Mouse (Mus musculus) brain, adult 2 months (tissue): ENCODE measurements at regions not wholly inside any gene's neighbourhood (a gene's known extent, or its start where the extent isn't known, plus 50 kb on each side); places are given as distances from the start of the nearest gene placed in this dataset.

Experiments used
- DNase-seq: peaks from one replicate; pipeline ENCODE4 v3.0.0; 2011; ENCODE audit warnings: low read depth, low spot score

DNA sequence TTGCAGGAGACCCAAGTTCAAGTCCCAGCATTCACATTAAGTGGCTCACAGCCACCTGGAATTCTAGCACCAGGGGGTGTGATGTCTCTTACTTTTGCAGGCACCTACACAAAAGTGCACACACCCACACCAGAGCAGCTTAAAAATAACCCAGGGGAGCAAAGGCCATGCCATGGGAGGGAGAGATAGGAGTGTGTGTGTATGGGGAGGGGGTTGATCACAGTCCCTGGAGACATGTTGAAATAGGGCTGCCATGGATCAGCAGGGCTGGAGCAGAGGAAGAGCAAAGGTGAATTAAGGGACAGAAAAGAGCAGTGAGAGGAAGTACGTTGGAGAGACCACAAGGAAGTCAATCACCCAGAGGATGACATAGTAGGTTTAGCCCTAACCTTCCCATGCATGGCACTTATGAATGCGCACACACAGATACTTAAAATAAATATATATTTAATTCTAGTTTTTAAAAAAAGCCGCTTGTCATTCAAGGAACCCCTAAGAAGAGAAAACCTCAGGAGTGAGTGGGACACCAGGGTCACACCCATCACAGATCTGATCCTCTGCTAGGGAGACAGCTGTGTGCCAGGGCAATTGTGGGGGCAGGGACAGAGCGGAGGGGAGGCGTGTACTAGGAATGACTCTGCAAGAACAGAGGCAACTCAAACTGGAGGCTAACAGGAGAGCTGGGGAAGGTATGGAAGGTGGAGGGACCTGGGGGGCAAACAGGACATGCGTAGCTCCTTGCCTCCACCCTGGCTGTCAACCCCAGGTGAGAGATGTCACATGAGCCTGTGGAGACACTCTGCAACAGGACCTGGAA is 189.5 kb upstream of the Rybp start:
- no peak for DNase-seq

DNA sequence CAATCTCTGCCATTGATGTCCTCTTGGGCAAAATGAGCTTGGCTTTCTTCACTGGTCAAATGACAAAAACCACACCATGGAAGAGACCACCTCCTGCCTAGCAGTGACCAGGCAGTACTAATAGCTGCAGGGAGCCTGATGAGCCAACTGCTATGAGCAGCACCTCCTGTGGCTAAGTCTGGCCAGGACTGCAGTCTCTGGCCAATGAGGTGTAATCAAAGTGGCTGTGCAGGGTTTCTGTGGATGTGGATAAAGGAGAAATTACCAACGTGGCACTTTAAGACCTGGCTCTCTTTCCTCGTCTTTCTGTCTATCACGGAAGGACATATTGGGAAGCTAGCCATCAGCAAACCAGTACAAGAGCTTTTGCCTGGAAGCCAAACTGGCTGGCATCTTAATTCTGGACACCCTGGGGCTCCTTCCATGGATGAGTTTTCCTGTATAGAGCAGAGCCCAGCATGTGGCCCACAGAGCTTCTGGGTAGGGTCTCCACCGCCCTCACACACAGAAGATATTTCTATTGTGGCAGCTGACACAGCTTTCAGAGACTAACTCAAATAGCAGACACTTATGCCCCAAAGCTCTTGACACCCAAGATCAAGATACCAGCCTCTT is 188.2 kb upstream of the Rybp start:
- DNase-seq = peak; percentile 64

DNA sequence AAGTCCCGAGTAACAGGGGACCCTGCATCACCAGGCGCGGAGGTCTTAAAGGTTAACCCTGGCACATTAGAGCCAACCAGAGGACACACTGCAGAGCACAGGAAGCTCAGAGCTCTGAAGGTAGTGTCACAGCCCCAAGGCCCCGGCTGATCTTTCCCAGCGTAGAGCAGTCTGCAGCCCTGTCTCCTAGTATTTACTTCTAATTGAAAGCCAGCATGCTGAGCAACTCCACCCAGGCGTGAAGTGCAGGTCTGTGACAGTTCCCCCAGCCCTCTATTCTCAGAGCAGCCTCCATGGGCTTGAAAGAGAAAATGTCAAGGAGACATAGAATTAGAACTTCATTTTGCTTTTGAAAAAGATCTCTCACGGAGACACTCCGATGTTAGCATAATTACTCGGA is 187.0 kb upstream of the Rybp start:
- no peak for DNase-seq

- DNase-seq = no peak
Measured at GRCm38 (mm10) chr6:100470071-100470470, 182.8 kb upstream of the Rybp start.

DNA sequence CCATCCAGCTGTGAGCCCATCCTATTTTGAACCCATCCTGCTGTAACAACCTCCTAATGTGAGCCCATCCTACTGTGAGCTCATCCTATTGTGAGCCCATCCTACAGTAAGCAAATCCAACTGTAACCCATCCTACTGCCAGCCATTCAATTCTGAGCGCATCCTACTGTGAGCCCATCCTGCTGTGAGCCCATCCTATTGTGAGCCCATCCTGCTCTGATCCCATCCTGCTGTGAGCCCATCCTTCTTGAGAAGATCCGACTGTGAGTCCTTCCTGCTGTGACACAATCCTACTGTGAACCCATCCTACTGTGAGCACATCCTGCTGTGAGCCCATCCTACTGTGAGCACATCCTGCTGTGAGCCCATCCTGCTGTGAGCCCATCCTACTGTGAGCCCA is 175.5 kb upstream of the Rybp start:
- DNase-seq = no peak

GRCm38 (mm10) chr6:100453401-100453800 is 166.1 kb upstream of the Rybp start:
- no peak for DNase-seq

DNA sequence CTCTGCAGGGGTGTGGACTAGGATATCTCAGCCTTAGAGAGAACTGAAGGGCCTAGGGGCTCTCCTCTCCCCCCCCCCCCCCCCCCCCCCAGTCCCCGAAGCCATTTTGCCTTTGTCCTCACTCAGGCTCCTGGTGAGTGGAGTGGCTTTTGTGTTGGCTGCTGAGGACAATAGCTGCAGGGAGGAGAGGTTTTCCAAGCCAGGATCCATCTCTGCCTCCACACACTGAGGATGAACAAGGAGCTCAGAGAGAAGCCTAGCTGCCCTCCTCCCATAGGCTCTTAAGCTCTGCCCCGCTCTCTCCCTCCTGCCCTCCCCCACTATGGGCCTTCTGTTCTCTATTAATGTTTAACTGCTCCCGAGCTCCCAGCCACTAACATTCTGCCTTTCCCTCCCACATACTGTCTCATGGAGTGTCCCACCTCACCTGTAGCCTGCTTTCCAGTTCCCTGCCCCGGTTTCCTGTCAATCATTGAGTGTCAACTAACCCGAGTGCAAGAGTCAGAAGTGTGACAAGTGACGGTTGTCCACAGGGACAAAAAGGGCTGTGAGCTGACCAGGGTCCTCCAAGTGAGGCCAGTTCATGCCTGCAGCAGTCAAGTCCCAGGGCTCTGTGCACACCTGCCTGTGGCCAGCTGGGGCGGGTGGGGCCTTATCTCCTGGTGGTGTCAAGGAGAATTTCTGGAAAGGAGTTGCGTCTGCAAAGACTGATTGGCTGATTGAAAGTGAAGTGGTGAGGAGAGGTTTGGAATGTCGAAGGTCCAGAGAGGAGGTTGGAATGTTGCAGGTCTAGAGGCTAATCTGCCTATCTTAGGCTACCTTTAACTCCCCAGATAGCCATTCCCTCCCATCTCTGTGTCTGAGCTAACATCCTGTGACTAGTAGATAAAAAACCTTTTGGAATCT is 165.1 kb upstream of the Rybp start:
- no peak for DNase-seq

DNA sequence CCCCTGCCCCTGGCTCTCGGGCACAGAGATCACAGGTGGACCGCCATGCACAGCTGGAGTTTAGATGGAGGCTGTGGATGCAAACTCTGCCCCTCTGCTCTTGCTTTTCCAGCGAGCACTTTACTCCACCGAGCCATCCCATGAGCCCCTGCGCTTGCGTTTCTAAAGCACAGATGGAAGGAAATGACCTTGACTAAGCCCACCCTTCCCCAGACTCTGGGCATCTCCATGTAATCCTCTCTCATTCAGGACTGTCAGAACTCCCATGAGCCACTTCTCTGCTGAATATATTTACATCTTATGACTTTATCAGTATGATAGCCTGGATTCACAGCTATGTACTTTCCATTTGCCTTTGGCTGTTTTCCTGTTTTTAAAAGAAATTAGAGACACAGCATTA is 162.8 kb upstream of the Rybp start:
- no peak for DNase-seq

DNA sequence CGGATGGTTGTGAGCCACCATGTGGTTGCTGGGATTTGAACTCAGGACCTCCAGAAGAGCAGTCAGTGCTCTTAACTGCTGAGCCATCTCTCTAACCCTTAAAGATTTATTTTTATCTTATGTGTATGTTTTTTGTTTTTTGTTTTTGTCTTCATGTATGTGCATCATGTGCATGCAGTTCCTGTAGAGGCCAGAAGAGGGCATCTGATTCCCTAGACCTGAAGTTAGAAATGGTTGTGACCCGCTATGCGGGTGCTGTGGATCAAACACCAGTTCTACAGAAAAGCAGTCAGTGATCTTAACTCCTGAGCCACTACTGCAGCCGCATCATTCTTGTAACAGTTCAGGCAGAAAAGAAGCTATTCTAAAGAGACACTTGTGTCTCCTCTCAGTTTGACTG is 161.8 kb upstream of the Rybp start:
- DNase-seq = no peak

DNA sequence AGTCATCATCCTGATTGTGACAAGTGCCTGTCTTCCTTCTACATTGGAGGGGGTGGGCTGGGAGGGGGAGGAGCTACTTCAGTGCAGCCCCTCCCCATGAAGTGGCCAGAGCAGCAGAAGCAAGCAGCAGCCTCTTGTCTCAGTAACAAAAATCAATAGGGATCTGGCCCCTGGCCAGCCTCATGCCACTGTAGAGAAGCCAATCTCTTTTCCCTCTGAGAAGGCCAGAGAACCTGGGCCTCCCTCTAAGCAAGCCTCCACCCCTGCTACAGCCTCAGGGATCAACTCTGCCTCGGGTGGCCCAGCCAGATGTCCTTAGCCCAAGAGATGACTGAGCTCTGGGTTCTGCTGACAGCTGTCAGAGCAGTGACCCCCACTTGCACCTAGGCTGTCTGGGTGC is 159.9 kb upstream of the Rybp start:
- no peak for DNase-seq

DNA sequence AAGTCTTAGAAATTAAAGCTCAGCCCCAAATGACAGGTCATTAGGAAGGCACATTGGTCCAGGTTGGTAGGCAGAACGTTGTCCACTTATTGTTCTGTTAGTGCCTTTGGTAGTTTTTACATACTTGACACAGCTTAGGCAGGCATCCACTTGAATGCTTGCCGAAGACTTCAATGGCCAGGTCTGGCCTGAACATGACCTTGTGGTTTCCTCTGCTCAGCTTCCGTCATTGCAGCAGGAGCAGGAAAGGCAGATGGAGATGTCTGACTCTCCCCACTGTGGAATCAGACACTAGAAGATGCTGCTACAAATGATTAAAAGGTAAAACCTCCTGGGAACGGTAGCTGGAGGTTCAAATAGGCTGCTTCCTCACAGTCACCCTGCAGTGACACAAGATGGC is 159.5 kb upstream of the Rybp start:
- DNase-seq = no peak

DNA sequence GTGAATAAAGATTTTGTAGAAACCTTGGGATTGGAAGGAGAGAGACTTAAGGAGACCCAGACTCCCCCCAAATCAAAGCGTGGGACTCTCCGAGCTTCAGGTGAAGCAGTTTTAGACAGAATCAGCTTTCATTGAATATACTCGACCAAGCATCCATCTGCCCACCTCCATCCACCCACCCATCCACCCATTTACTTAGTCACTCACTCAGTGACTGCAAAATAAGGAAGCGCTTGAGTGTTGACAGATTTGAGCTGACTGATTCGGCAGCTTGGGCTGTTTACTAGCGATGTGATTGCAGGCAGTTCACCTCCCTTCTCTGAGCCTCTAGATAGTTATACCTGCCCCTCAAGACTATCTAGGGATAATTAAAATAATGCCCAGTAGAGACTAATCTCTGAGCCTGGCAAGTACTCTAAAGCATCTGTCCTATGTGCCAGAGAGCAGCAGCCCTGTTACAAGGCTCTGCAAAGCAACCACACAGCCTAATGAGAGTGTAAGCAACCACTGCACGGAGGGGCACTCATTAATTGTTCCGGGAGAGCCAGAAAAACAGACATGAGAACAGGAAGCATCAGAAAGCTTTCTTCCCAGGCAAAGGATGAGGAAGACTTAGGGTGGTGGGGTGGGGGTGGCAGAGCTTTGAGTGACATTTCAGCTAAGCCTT is 151.9 kb upstream of the Rybp start:
- peak; percentile 62 for DNase-seq

DNA sequence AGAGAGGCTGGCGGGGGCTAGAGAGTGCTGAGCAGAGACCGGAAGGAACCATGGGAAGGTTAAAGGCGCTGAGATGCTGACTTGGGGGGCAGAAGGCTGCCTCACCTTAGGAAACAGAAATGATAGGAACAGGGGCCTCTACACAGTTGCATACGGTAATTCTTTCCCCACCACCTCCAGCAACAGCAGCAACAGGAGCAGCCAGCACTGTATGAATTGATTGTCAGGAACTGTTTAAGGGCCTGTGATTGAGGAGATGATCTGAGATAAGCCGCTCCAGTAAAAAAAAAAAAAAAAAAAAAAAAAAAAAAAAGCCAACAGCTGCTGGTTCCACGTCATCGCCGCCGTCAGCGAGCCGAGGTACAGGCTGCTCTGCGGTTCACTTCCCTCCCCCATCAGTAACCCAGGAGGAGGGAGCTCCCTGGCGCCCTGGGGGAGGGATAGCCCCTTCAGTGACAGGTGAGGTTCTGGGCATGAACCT is 151.3 kb upstream of the Rybp start:
- DNase-seq = peak; percentile 76

- no peak for DNase-seq
Measured at GRCm38 (mm10) chr6:100437980-100438379, 150.7 kb upstream of the Rybp start.

GRCm38 (mm10) chr6:100436507-100436906 is 149.2 kb upstream of the Rybp start:
- DNase-seq = no peak

GRCm38 (mm10) chr6:100435222-100435621 is 147.9 kb upstream of the Rybp start:
- no peak for DNase-seq

GRCm38 (mm10) chr6:100433534-100433867 is 146.2 kb upstream of the Rybp start:
- DNase-seq = peak; percentile 33

- DNase-seq = peak; percentile 71
Measured at GRCm38 (mm10) chr6:100432688-100433533, 145.6 kb upstream of the Rybp start.

DNA sequence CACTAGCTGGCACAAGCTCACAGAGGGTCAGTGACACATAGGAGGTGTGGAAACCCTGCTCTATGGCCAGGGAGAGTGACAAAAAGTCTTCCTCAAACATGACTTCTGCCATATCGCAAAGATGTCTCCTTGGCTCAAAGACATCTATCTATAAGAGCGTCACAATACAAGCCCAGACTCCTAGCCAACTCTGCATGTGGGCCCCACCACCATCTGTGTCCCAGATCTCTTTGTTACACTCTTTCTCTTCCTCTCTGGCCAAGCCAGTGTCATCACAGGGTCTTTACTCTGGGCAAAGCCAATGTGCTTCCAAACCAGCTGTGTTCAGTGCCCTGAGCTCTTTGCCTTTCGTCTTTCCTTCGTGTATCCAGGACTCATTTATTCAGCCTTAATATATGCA is 143.0 kb upstream of the Rybp start:
- no peak for DNase-seq

DNA sequence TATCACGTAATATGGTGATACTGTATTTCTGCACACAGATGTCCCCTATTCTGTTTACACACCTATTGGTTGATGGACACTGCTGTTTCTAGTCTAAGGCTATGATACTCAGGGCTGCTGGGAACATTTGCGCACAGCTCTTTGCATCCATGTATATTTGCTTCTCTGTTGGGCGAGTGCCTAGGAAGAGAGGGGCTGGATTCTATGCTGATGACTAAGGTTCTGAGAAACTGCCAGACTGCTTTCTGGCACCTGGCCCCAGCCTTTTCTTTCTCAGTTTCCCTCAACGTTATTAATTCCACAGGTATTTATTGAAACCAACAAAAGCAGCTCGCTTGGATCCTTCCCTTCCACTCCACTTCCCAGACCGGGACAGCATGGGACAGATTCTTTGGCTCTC is 142.2 kb upstream of the Rybp start:
- DNase-seq = peak; percentile 56

- no peak for DNase-seq
Measured at GRCm38 (mm10) chr6:100428759-100429158, 141.5 kb upstream of the Rybp start.
